Mouse (Mus musculus) CD4-positive helper T cell, adult 2 months (primary cell): Measurements from ENCODE around the gene Nrip3.
A peak's percentile ranks its signal among the peaks of the same experiment; 100 is the strongest.

Source experiments
- DNase-seq: peaks from one replicate; pipeline ENCODE4 v3.0.0-alpha.2; 2012; ENCODE audit warnings: low read depth, missing footprints, low spot score

Gene Nrip3

GRCm38 (mm10) chr7:109767575-109768350, 14.1 kb downstream of the Nrip3 start:
- no peak for DNase-seq

GRCm38 (mm10) chr7:109764009-109764408, 17.8 kb downstream of the Nrip3 start:
- no peak for DNase-seq

- no peak for DNase-seq
Observed at GRCm38 (mm10) chr7:109756291-109756690, 25.5 kb downstream of the Nrip3 start.

GRCm38 (mm10) chr7:109754034-109754433, 27.8 kb downstream of the Nrip3 start:
- DNase-seq: no peak

- peak; percentile 87 for DNase-seq
Observed at GRCm38 (mm10) chr7:109752008-109752925, 29.6 kb downstream of the Nrip3 start, which contains the start of gene Tmem9b. Tmem9b (minus strand) TSS chr7:109752875.

- DNase-seq: peak; percentile 23
Observed at GRCm38 (mm10) chr7:109751427-109752007, 30.3 kb downstream of the Nrip3 start.

GRCm38 (mm10) chr7:109747747-109748146, 34.1 kb downstream of the Nrip3 start:
- DNase-seq: no peak

GRCm38 (mm10) chr7:109741703-109742102, 40.1 kb downstream of the Nrip3 start:
- DNase-seq: peak; percentile 71

- DNase-seq: peak; percentile 41
Observed at GRCm38 (mm10) chr7:109741060-109741459, 40.8 kb downstream of the Nrip3 start.

- no peak for DNase-seq
Observed at GRCm38 (mm10) chr7:109739822-109740370, 41.9 kb downstream of the Nrip3 start.

GRCm38 (mm10) chr7:109734806-109735205, 47.0 kb downstream of the Nrip3 start:
- no peak for DNase-seq

GRCm38 (mm10) chr7:109731626-109732025, 50.2 kb downstream of the Nrip3 start, which contains the start of gene Ascl3:
Ascl3 (minus strand) TSS chr7:109731726.
- DNase-seq: no peak

GRCm38 (mm10) chr7:109723697-109724096, 58.1 kb downstream of the Nrip3 start, which contains the start of gene BC051019:
BC051019 (minus strand) TSS chr7:109723850.
- DNase-seq: no peak

- no peak for DNase-seq
Observed at GRCm38 (mm10) chr7:109723114-109723513, 58.7 kb downstream of the Nrip3 start.

- DNase-seq: no peak
Observed at GRCm38 (mm10) chr7:109722618-109723017, 59.2 kb downstream of the Nrip3 start.

GRCm38 (mm10) chr7:109719286-109719685, 62.5 kb downstream of the Nrip3 start:
- no peak for DNase-seq

GRCm38 (mm10) chr7:109713434-109713982, 68.3 kb downstream of the Nrip3 start:
- DNase-seq: no peak

- no peak for DNase-seq
Observed at GRCm38 (mm10) chr7:109712198-109712597, 69.6 kb downstream of the Nrip3 start.

GRCm38 (mm10) chr7:109710069-109710468, 71.8 kb downstream of the Nrip3 start:
- DNase-seq: no peak

GRCm38 (mm10) chr7:109708961-109709382, 72.9 kb downstream of the Nrip3 start:
- DNase-seq: no peak
